ENCODE assay signal across 12 mouse cellular contexts in the genomic region with DNA sequence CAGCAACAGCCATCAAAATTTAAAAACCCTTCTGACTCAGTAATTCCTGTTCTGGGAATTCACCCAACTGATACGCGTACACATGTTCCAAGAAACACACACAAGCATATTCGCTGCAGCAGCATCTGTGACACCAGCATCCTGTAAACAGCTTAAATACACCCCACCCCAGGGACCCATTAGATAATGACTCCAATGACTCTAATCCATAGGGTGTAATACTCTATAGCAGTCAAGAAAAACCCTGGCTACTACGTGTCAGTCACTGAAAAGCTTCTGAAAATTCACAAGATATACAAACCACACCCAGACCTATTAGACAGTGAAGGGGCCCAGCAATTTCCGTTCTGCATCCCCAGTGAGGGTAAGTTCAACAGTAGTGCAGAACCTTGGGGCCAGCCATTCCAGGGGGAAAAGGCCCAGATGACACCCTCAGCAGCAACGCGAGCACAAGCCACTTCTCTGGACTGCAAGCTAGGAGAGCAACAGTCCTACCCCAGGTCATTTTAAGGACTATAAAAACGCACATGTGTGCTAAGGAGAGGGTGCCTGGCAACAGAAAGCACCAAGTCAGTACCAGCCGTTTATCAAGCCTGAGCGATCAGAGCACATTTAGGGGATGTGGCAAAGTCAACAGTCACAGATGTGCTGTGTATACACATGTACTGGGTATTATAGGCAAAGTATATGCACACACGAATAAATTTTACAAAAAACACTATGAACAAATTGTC. TPM values are rescaled to one million over a fixed set of nuclear protein-coding genes. Genes with fewer than 3 reads are reported as not detected.
A peak's percentile ranks its signal among the peaks of the same experiment; 100 is the strongest.
DNase-seq lines count a peak whose midpoint lies in the region; ATAC-seq lines count a peak whose summit lies in the region.
"Had no signal": no experiment of that assay in that cellular context is flagged by ENCODE, and none has a peak within 500 bp of the region (broad histone marks: within the 10 kb centered on the region; RNA-seq: fewer than 3 reads in every experiment).

No protein-coding gene starts in this region.

- no peak for ATAC-seq in heart, embryonic 15.5 days (replicated peaks; ENCODE audit: insufficient number of reproducible peaks, insufficient read depth, low FRiP score, low read depth)
- peak; percentile 59 for ATAC-seq in megakaryocyte progenitor cell, adult 5-6 weeks (replicated peaks; ENCODE audit: poor library complexity)
- ATAC-seq in kidney, embryonic 14.5 days (ENCODE audit: low FRiP score, low TSS enrichment): no peak

- H3K36me3 ChIP-seq in heart, embryonic 15.5 days: 0 out of 2 replicates have a peak, but pooled peaks cover under 1% of the 10 kb centered on the region
- H3K36me3 ChIP-seq in kidney, embryonic 14.5 days (ENCODE audit: control insufficient read depth, insufficient read depth, low read length): peaks cover 2% of the 10 kb centered on the region; the same call in 1 of the 2 replicates
- H3K36me3 ChIP-seq: neural tube, embryonic 12.5 days had no signal

- no peak overlapping the region for H3K4me2 ChIP-seq in heart, embryonic 15.5 days
- no peak overlapping the region for H3K4me2 ChIP-seq in kidney, embryonic 14.5 days (replicated peaks; ENCODE audit: low read depth, low read length)
- H3K4me2 ChIP-seq: limb, embryonic 15.5 days; neural tube, embryonic 12.5 days had no signal

- DNase-seq in heart, adult 11 months: no peak
- DNase-seq in B cell, adult 2 months: peak; percentile 47 to 60
- peak; percentile 59 for DNase-seq in c-Kit-positive CD71-positive TER-119-negative erythroid progenitor cells, embryonic 14.5 days (ENCODE audit: low read depth)
- no peak for DNase-seq in kidney, adult 9 months
- no peak for DNase-seq in adrenal gland, adult (ENCODE audit: inconsistent age in 2 of 2, low spot score in 1 of 2)
- DNase-seq: cerebellum, postnatal 14 days; kidney, postnatal 14 days had no signal

- WGBS in heart, embryonic 15.5 days: 56% methylated on average over 11 of the region's 11 CpGs
- 51% methylated on average over 11 of the region's 11 CpGs for WGBS in kidney, embryonic 14.5 days

- H3K27me3 ChIP-seq in heart, embryonic 15.5 days: no peaks in the 10 kb centered on the region
- H3K27me3 ChIP-seq in kidney, embryonic 14.5 days (ENCODE audit: control insufficient read depth, insufficient read depth, low read length): no peaks in the 10 kb centered on the region
- H3K27me3 ChIP-seq: limb, embryonic 15.5 days; neural tube, embryonic 12.5 days had no signal

- H3K4me1 ChIP-seq in heart, embryonic 15.5 days (replicated peaks): peaks cover 39% of the 10 kb centered on the region
- peaks cover 13% of the 10 kb centered on the region for H3K4me1 ChIP-seq in kidney, embryonic 14.5 days (ENCODE audit: control insufficient read depth, insufficient read depth, low read length)

- H3K9ac ChIP-seq in heart, embryonic 15.5 days: no peak overlapping the region
- no peak overlapping the region for H3K9ac ChIP-seq in kidney, embryonic 14.5 days (ENCODE audit: low read depth, low read length)
- H3K9ac ChIP-seq: limb, embryonic 15.5 days; neural tube, embryonic 12.5 days had no signal

- H3K9me3 ChIP-seq in heart, embryonic 15.5 days (replicated peaks): no peaks in the 10 kb centered on the region
- no peaks in the 10 kb centered on the region for H3K9me3 ChIP-seq in kidney, embryonic 14.5 days (ENCODE audit: control insufficient read depth, low read length)
- H3K9me3 ChIP-seq: limb, embryonic 15.5 days; neural tube, embryonic 12.5 days had no signal

- H3K27ac ChIP-seq in heart, embryonic 15.5 days: 0 out of 2 replicates have a peak overlapping the region, but pooled peaks have one; percentile 19
- no peak overlapping the region for H3K27ac ChIP-seq in kidney, embryonic 14.5 days (ENCODE audit: low read depth, low read length)
- H3K27ac ChIP-seq: limb, embryonic 15.5 days; neural tube, embryonic 12.5 days had no signal

- H3K4me3 ChIP-seq in heart, embryonic 15.5 days: no peak overlapping the region
- no peak overlapping the region for H3K4me3 ChIP-seq in kidney, embryonic 14.5 days (ENCODE audit: low read length)
- H3K4me3 ChIP-seq: limb, embryonic 15.5 days; neural tube, embryonic 12.5 days had no signal

RNA-seq across cellular contexts. Expression of a gene that starts 15.5 kb away (rescaled TPM):
- 0.34 and 0.55 TPM in 2 replicates for polyA plus RNA-seq in heart, embryonic 15.5 days (2015; fragmentation: Nextera tagmentation; extraction: Ambion mirVana)
- total RNA-seq in megakaryocyte progenitor cell, adult 5-6 weeks (2015): 0.42 and 0.67 TPM in 2 replicates
- 0.51 and 1.7 TPM in 2 replicates for total RNA-seq in megakaryocyte progenitor cell, adult 5-6 weeks (2017)
- 0.74 and 0.89 TPM in 2 replicates for polyA plus RNA-seq in kidney, embryonic 14.5 days (2014; fragmentation: Nextera tagmentation; extraction: Ambion mirVana)

RNA-seq across cellular contexts. Expression of a gene that starts 15.8 kb away (rescaled TPM):
- polyA plus RNA-seq in heart, embryonic 15.5 days (2015; fragmentation: Nextera tagmentation; extraction: Ambion mirVana): 28.9 and 33.5 TPM in 2 replicates
- 15.6 and 22.7 TPM in 2 replicates for total RNA-seq in megakaryocyte progenitor cell, adult 5-6 weeks (2015)
- 33.4 and 36.9 TPM in 2 replicates for total RNA-seq in megakaryocyte progenitor cell, adult 5-6 weeks (2017)
- polyA plus RNA-seq in kidney, embryonic 14.5 days (2014; fragmentation: Nextera tagmentation; extraction: Ambion mirVana): 32.7 and 36.0 TPM in 2 replicates

RNA-seq across cellular contexts. Expression of a gene that starts 45.6 kb away (rescaled TPM):
- not detected in 2 replicates for polyA plus RNA-seq in heart, embryonic 15.5 days (2015; fragmentation: Nextera tagmentation; extraction: Ambion mirVana)
- not detected in 2 replicates for total RNA-seq in megakaryocyte progenitor cell, adult 5-6 weeks (2015)
- not detected in 2 replicates for total RNA-seq in megakaryocyte progenitor cell, adult 5-6 weeks (2017)
- 0.05 and 0.11 TPM in 2 replicates for polyA plus RNA-seq in kidney, embryonic 14.5 days (2014; fragmentation: Nextera tagmentation; extraction: Ambion mirVana)
- polyA plus RNA-seq: neural tube, embryonic 12.5 days had no signal

Comparison
In these comparisons a context has a peak if more than half of its experiments do, and no peak if none do; other contexts are left out.
1. DNase-seq: peak in B cell, adult 2 months (2 of 2) and c-Kit-positive CD71-positive TER-119-negative erythroid progenitor cells, embryonic 14.5 days (single experiment); none in heart, adult 11 months (single experiment), kidney, adult 9 months (single experiment) and adrenal gland, adult (0 of 2).